Mouse (Mus musculus): ENCODE results near the gene Kalrn.

The Kalrn gene

DNA sequence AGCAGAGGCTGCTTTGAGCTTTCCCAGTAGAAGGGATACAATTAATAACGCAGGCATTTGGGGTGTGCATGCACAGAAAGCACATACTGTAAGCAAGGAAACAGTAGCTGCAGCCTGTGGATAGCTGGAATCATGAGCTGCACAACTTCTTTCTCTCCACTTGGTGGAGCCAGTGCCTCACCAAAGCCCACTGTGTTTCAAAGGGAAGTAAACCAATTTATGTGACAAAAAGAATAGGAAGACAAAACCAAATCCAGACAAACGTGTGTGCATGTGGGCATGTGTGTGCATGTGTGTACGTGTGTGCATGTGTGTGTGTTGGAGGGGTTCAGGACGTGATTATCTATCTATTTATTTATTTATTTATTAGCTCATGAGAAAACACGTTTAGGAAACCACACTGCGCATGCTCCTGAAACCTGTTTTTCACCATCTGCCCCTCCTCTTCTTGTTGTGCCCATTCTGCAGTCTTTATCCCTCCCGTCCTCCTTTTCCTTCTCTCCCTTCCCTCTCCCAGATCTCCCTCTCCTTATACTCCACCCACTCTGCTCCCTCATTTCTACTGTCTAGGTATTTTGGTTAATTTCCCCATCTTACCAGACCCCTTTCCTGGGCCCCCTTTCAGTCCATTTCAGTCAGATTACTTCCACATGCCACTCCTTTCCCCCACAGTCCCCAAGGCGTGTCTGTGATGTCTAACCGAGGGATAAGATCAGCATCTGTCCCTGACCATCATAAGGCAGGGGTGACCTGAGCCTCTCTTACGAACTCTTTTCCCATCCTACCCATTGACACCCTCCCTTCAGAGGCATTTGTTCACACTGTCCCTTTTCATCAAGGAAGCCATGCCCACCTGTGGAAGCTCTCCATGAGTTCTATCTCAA, 380.1 kb downstream of the Kalrn start:
- DNase-seq (ENCODE audit: low spot score in 2 of 2), result no peak

DNA sequence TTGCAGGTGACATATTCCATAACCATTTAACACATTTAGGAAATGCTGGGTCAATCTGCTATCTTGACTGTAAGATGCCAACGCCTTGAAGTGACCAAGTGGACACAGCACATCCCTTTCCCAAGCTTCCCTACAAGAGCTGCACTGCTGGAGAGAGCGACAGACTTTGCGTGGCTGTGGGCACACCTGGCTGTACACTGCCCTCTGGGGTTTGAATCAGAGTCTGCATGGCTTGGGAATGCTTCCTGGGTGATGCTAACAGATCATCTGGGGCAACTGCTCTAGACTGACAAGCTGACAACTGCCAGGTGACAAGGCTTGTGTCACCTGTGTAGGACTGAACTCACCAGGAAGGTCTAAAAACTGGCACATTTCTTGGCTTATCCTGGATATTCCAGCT, 388.6 kb downstream of the Kalrn start:
- no peak for DNase-seq (ENCODE audit: low spot score in 2 of 2)

DNA sequence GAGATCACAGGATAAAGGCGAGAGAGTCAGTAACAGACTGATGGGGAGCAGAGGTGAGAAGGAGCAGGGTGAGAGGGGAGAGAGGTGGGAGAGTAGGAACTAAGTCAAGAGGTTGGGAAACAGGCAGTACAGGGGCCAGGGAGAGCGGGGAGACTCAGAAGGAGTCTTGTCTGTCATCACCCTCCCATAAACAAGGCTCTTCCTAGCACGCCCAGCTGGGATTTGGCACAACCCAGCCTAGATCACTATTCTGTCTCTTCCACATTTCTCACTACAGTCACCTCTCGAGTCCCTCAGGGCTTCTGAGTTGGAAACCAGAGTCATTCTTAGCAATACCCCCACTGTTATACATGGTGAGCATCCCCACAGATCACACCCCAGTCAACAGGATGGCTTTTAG, 390.1 kb downstream of the Kalrn start:
- DNase-seq (ENCODE audit: low spot score in 2 of 2), result no peak

DNA sequence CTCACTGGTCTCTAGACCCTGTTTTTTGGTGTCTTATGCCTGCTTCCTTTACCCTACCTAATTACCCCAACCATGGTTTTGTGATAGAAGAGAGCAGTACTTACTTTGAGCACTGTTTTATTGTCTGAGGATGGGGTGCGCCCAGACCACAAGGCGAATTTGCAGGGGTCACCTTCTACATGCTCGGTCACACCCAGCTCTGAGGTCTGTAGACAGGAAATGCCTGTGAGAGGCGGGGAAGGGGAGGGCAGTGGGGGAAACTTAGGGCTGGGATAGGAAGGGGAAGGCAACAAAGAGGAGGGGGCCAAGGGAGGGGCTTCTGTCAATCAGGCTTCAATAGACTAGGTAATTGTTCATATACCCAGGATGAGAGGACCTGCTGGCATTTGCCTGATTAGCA, 397.7 kb downstream of the Kalrn start:
- no peak for DNase-seq (ENCODE audit: low spot score in 2 of 2)

DNA sequence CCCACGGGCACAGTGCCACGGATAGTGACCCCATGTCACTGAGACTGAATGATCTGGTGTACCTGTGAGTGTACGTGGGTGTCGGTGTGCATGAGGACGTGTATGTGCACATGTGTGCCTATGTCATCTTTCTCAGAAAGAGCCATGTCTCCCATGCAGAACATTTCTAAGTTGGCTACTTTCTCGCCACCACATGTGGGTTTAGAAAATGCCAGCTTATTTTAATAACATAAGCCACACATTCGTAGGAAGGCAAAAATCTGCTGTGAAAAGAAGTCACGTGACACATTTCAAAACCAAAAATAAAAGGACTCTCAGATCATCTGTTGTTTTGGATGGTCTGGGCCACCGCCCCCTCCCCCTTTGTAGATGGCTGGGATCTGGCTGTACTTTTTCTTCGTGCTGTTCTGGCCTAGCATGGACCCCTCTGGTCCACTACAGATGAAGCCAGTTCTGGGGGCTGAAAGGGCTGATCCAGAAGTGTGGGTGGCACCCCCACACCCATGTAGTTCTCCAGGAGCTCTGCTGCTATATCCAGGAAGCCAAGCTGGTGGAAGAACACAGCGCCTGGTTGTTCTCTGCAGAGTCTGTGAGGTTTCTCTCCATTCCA, 400.7 kb downstream of the Kalrn start:
- DNase-seq (ENCODE audit: low spot score in 2 of 2), result peak; percentile 68 to 81

DNA sequence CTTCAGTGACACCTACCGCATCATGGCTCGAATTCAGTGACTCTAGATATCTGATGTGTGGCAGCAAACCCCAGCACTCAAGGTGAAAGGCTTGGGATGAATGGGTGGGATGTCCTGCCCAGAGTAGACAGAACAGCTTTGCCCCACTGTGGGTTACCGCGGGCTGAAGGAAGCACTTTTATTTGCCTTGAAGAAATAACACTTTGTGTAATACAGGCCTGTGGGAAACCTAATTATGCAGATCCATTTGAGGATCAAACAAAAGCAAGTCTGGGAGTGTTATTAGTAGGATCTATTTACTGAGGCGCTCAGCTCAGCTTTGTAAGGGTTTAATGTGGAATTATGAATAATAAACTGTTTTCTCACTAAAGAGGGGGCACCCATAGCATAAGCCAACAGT, 406.3 kb downstream of the Kalrn start:
- DNase-seq (ENCODE audit: low spot score in 2 of 2), result no peak

DNA sequence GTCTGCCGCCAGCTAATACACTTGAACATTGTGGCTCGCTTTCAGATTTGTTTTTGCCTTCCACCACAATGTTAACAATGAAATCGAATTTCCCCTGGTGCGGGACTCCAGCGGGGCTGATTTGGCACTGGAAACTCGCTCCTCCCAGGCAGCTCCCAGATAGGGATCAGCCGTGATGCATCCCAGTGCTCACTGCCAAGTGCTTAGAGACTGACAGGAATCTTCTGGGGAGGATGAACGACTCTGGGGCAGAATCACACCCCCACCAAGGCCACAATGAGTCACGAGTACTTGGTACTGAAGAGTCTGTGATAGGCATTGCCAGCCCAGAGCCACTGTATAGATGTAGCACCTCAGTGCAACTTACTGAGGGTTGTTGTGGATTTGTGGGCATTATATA, 410.2 kb downstream of the Kalrn start:
- DNase-seq (ENCODE audit: low spot score in 2 of 2), result no peak

DNA sequence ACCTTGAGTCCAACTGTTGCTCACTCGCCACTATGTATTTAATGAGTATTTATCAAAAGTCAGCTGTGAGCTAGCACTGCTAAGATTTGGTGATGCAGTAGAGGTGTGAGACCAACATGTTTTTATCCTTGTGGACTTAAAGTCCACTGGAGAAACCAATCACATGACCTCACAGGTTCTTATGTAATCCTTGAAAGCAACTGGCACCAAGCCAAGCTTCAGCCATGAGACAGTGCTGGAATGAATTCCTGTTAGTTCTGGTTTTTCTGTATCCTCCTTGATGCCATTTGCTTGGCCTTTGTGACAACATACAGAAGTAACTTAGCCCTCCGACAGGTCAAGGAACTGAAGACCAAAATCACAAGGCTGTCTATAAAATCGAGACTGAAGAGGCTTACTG, 413.8 kb downstream of the Kalrn start:
- DNase-seq (ENCODE audit: low spot score in 2 of 2), result no peak

DNA sequence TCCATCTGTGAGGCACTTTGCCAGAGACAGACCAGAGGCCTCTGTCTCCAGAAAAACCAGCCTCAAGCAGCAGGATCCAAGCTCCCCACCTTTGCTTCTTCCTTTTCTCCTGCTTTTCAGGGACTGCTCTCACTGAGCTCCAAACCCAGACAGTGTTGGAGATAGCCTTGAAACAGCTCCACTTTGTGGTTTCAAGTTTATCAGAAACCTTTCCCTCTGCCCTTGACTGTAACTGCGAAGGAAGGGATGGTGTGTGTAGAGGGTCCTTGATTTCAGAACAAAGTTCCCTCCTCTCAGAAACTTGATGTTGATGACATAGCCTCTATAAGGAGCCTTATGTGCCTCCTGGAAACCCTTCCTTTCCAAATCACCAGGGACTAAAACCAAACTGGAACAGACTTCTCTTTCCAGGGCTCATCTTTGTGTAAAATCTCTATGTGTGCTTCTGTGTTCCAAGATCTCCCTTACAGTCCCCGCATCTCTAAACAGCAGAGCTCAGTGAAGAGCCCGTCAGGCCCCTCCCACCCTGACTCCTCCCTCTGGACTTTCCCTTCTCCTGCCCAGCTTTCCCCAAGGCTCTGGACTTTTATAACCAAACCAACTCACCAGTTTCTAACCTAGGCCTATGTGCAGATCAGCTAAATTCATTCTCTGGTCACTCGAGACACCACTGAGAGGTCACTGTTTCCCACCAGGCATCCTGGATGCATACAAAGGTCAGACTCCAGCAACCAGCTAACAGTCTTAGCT, 415.8 kb downstream of the Kalrn start:
- no peak for DNase-seq (ENCODE audit: low spot score in 2 of 2)

DNA sequence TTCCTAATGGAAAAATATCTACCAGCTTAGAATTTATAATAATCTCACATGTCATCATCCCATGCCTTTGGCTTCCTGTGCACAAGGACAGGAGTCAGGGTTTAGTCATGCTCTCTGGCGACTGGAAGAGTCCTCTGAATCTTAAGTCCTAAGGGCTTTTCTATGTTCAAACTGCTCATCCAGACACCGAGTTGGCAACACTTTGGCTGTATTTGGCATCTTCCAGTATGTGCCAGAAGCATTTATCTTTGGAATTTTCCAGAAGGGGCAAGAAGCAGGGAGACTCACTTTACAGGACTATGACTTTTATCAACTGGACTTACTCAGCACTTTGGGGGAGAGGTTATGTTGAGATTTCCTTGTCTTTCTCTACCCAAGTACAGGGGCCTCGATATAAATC, 417.6 kb downstream of the Kalrn start:
- no peak for DNase-seq (ENCODE audit: low spot score in 2 of 2)

DNA sequence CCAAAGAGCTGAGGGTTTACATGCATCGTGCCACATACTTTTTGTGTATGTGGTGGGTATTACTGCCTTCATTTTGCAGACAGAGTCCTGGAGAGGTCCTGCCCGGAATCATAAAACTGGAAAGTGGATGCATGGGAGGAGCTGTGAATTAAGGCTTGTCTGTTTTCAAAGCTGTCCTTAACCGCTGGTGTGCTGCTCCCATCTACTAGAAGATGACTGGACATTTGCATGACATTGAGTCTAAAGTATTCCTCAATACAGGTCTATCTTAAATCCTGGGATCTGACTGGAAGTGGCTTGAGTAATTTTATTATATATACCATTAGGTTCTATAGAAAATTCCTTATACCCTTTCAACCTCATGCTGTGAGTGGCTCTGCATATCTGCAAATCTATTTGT, 418.4 kb downstream of the Kalrn start:
- no peak for DNase-seq (ENCODE audit: low spot score in 2 of 2)

DNA sequence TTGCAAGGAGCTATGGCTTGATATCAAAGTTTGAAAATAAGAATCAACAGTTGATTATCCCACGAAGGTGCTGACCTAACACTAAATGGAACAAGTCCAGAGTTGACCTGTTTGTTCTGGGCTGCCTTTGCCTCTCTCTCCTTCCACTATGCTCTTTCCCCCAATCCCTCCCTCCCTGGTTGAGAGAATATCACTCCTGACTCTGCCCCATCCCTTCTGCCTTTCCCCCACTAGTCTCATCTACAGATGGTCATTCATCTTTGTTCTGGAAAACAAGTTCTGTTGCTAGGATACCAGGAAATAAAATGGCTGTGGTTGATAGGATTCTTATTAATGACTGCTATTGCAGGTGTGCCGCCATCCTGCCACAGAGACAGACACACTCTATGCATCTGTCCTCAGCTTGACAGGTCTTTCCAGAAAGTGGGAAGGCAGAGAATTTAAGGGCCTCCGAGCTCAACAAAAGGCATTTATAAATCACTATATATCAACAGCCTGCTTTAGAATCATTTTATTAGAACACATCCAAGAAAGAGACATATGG, 421.7 kb downstream of the Kalrn start:
- no peak for DNase-seq (ENCODE audit: low spot score in 2 of 2)

DNA sequence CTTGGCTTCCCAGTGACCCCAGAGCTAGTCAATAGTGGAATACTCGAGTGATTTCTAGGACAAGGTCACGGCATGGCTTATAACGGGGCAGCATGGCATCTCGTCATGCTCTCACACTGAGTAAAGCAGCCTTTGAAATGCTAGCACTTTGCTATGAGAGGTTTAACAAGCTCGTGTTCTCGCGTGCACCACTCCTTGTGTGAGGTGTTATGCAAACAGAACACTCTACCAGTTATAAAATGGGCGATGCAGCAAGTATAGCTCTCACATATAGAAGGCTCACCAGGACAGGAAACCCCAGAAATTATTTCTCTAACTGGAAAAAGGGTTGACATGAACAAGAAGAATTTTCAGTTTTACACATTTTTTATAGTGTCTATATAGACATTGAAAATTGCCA, 431.7 kb downstream of the Kalrn start:
- DNase-seq (ENCODE audit: low spot score in 2 of 2), result no peak

DNA sequence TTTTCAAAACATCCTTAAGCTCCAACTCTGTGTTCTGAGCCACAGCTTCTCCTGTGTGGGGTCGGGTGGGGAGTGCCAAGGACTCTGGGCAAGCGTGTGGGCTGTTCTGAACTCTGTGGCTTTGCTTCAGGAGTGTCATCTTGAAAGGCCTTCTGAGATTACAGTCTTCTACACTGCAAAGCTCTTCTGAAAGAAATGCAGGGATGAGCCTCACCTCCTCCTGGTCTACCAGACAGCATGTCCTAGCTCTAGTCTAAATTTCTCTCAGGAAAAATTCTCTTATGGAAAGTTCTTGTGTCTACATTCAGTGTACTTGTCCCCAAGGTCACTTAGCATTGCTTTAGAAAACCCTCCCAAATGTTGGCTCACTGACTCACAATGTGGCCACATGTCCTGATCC, 438.3 kb downstream of the Kalrn start:
- no peak for DNase-seq (ENCODE audit: low spot score in 2 of 2)

DNA sequence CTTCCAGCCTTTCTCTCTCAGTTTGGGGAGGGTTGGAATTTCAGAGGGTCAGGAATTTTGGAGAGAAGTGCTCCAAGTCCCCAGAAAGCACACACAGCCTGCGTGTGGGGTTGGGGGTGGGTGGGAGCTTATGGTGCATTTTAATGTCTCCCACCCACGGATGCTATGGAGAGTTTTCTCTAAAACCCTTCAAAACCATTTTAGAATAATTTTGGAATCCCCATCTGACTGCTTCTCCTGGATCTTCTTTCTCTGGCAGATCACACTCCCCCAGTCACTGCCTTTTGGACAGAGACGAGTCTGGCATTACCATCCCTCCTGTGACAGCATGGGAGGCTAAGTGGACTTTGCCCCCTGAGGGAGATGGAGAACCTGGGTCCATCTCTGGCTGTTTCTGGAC, 438.7 kb downstream of the Kalrn start:
- DNase-seq (ENCODE audit: low spot score in 2 of 2), result no peak

DNA sequence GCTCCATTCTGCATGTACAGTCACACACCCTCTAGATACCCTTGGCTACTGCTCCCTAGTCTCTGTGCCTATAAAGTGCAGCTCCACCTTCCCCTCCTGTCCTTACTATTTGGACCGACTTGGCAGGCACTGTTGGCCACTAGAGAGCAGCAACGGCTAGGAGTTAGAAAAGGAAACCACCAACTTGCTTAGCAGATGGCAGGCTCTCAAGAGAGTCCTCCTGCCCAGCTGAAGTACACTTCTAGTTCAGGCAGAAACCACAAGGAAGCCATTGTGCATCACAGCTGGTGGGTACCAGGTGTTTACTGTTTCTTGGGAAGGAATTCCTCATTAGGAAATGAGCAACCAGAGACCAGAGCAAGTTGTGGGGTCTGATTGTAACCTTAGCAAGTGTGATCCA, 447.7 kb downstream of the Kalrn start:
- peak; percentile 76 to 79 for DNase-seq (ENCODE audit: low spot score in 2 of 2)

DNA sequence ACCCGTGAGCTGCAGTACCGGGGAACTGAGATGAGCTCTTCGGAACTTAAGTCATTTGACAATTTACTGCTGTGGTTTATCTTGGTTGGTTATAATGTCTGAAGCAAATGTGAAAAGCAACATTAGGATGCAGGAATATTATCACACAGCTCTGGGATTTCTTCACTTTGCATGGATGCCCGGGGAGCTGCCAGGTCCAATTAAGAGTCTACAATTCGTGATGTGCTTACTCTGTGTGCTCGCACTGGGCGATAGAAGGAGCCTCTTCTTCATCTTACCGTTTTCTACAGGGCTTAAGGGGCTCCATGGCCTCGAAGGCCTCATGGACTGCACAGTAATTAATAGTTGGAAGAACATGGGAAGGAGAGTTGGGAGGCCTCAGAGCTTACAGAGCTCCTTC, 450.8 kb downstream of the Kalrn start:
- DNase-seq (ENCODE audit: low spot score in 2 of 2), result no peak

DNA sequence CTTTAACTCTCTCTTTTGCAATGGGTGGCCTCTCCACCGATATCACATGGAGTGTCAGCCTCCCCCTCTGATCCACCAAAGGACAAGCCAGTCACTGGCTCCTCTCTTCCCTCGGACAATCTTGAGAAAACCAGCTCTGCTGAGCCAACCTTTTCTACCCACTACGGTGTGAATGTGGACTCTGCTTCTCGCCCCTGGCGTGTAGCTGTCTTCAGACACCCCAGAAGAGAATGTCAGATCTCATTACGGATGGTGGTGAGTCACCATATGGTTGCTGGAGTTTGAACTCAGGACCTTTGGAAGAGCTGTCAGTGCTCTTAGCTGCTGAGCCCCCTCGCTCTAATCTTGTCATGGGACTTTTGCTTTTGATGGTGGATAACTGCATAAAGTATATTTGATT, 452.0 kb downstream of the Kalrn start:
- no peak for DNase-seq (ENCODE audit: low spot score in 2 of 2)

DNA sequence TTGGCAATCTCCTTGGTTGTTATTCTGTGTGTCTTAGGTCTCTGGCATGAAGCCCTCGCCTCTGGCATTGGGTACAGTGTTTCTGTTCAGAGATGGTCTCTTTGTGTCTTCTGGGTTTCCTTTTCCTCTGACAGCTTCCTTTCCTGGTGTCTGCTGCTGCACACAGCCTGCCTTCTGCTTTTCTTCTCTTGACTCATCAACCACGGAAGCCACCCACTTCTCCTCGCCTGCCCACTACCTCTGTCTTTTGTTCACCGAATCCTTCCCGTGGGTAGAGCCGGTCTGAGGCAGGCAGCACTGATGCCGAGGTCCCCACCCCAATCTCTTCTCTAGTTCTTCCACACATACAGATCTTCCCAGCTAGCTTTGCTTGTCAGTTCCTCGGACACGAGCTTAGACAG, 452.5 kb downstream of the Kalrn start:
- peak; percentile 70 to 75 for DNase-seq (ENCODE audit: low spot score in 2 of 2)

DNA sequence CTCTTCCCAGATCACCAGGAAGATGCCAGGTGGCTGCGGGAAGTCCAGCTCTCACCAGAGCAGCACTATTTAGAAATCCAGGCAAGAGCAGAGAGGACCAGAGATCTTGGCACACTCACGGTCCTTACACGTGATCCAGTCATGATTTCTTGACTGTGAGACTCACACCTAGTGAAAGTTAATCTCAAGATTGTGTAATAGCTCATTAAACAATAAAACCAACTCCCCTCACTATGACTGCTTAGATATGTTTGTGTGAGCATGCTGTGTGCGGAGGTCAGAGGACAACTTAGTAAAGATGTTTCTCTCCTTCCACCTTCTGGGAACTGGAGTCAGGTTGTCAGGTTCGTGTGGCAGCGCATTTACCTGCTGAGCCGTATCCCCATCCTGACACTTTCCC, 453.5 kb downstream of the Kalrn start:
- no peak for DNase-seq (ENCODE audit: low spot score in 2 of 2)

DNA sequence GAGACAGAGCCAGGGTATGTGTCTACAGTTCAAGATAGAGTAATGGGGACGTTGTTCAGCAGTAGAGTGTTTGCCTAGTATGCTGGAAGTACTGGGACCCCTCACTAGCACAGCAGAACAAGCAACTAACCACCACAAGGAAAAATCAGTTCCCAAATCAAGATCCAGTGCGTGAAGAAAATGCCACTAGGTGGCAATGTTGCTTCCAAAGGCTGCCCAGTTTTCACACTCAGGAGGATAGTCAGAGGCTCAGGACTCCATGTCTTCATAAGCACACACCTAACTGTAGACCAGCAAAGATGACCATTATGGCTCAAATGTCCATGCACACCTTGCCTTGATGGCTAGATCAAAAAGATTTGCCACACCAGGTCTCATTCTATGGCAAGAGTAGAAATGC, 454.0 kb downstream of the Kalrn start:
- DNase-seq (ENCODE audit: low spot score in 2 of 2), result no peak

DNA sequence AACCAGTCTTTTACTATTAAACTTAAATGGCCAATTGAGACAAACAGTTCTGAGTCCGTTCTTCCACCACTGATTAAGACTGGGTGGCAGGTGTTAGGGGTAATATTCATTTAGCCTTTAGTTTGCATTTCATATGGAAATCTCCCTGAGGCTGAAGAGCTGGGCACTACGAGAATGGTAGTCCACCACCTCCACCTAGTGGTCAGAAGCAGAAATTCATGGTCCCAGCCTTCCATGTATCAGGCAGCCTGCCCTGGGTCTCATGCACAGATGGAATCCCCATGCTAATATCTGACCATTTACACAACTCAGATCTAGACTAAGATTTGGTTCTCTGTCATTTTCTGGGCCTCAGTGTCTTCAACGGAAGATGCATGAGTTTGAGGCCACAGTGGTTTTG, 458.7 kb downstream of the Kalrn start:
- peak in 1 of 2 experiments; percentile 47 for DNase-seq (ENCODE audit: low spot score in 2 of 2)

DNA sequence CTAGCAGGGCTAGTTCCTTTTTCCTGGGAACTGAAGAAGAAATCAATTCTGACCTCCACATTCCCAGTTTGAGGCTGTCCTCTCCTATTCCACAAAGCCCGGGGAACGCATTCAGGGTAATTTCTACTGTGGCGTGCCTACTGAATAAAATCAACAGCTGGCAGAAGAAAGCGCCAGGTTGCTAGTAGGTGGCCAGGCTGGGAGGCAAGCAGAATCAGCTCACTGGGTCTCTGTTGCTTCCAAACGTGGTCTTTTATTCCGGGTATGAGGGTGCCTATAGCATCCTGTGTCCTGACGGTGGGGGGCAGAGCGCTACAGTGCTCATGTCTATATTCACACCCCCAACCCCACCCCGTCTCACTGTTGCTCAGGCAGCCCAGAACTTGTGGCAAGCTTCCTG, 460.2 kb downstream of the Kalrn start:
- no peak for DNase-seq (ENCODE audit: low spot score in 2 of 2)
